ENCODE assay signal across 26 mouse cellular contexts in the genomic region with DNA sequence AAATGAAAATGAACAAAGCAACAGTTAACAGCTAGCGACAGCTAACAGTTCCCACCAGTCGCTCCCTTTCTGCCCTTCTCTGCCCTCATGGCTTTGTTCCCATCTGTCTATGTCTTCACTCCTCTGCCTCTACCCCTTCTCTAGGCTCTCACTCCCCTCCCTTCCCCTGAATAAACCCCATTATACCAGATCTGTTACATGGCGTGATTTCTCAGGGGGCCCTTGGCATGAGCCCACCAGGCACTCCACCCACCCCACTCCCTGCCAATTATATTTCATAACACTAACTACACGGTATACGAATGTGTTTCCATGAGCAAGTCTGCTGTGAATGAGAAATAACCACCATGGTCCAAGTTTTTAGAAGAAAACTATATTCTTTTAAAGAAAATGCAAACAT. TPM values are rescaled to one million over a fixed set of nuclear protein-coding genes. Genes with fewer than 3 reads are reported as not detected.
DNase-seq lines count a peak whose midpoint lies in the region; ATAC-seq and TF ChIP-seq lines count a peak whose summit lies in the region.
"Had no signal": no experiment of that assay in that cellular context is flagged by ENCODE, and none has a peak within 500 bp of the region (broad histone marks: within the 10 kb centered on the region; RNA-seq: fewer than 3 reads in every experiment).

No protein-coding gene starts in this region.

- H3K4me3 ChIP-seq in embryonic facial prominence, embryonic 12.5 days, result no peak overlapping the region
- H3K4me3 ChIP-seq in embryonic facial prominence, embryonic 10.5 days, result no peak overlapping the region
- H3K4me3 ChIP-seq in forebrain, postnatal 0 days (ENCODE audit: low read depth, low read length), result no peak overlapping the region
- H3K4me3 ChIP-seq in forebrain, embryonic 16.5 days (replicated peaks; ENCODE audit: low read length), result no peak overlapping the region
- no peak overlapping the region for H3K4me3 ChIP-seq in limb, embryonic 13.5 days
- no peak overlapping the region for H3K4me3 ChIP-seq in limb, embryonic 10.5 days
- H3K4me3 ChIP-seq in embryonic facial prominence, embryonic 15.5 days (replicated peaks), result no peak overlapping the region
- H3K4me3 ChIP-seq: heart, embryonic 10.5 days; intestine, embryonic 15.5 days had no signal

- no peak overlapping the region for H3K4me2 ChIP-seq in embryonic facial prominence, embryonic 12.5 days (replicated peaks)
- no peak overlapping the region for H3K4me2 ChIP-seq in forebrain, postnatal 0 days (ENCODE audit: low read depth)
- no peak overlapping the region for H3K4me2 ChIP-seq in forebrain, embryonic 16.5 days (ENCODE audit: low read length)
- no peak overlapping the region for H3K4me2 ChIP-seq in limb, embryonic 13.5 days (replicated peaks)
- H3K4me2 ChIP-seq in embryonic facial prominence, embryonic 15.5 days (replicated peaks), result no peak overlapping the region
- H3K4me2 ChIP-seq: intestine, embryonic 15.5 days had no signal

- no peak for TF ChIP-seq CTCF in forebrain, postnatal 0 days (IDR thresholded peaks at IDR 0.05; ENCODE audit: low read depth)

- no peak for DNase-seq in embryonic facial prominence, embryonic 10.5 days (ENCODE audit: low spot score)
- DNase-seq in forebrain, postnatal 0 days, result no peak
- DNase-seq in limb, embryonic 10.5 days (ENCODE audit: low spot score), result no peak
- no peak for DNase-seq in layer of hippocampus, adult 9-11 months
- DNase-seq: adrenal gland, postnatal 10 days; B cell, adult 2 months; cerebellum, adult 11-12 months; cerebellum, adult 9-10 months; cerebellum, postnatal 36 days; gastrocnemius, postnatal 10 days; heart, adult 18-20 months; heart, postnatal 10 days; heart, postnatal 4 days; kidney, adult 18-20 months had no signal

- no peak overlapping the region for H3K9ac ChIP-seq in embryonic facial prominence, embryonic 12.5 days
- H3K9ac ChIP-seq in forebrain, postnatal 0 days, result no peak overlapping the region
- no peak overlapping the region for H3K9ac ChIP-seq in forebrain, embryonic 16.5 days (replicated peaks; ENCODE audit: low read depth, low read length)
- H3K9ac ChIP-seq in limb, embryonic 13.5 days, result no peak overlapping the region
- H3K9ac ChIP-seq in embryonic facial prominence, embryonic 15.5 days, result no peak overlapping the region
- H3K9ac ChIP-seq: intestine, embryonic 15.5 days had no signal

- H3K4me1 ChIP-seq in embryonic facial prominence, embryonic 12.5 days, result no peaks in the 10 kb centered on the region
- H3K4me1 ChIP-seq in embryonic facial prominence, embryonic 10.5 days, result no peaks in the 10 kb centered on the region
- H3K4me1 ChIP-seq in forebrain, postnatal 0 days (ENCODE audit: insufficient read depth), result no peaks in the 10 kb centered on the region
- H3K4me1 ChIP-seq in forebrain, embryonic 16.5 days (replicated peaks; ENCODE audit: control insufficient read depth, insufficient read depth, low read length), result no peaks in the 10 kb centered on the region
- H3K4me1 ChIP-seq in limb, embryonic 13.5 days, result no peaks in the 10 kb centered on the region
- H3K4me1 ChIP-seq in limb, embryonic 10.5 days, result no peaks in the 10 kb centered on the region
- H3K4me1 ChIP-seq in embryonic facial prominence, embryonic 15.5 days, result no peaks in the 10 kb centered on the region
- H3K4me1 ChIP-seq: heart, embryonic 10.5 days; intestine, embryonic 15.5 days had no signal

- 81% methylated on average over 5 of the region's 5 CpGs for WGBS in embryonic facial prominence, embryonic 12.5 days
- WGBS in embryonic facial prominence, embryonic 10.5 days, result 82% methylated on average over 5 of the region's 5 CpGs
- WGBS in forebrain, postnatal 0 days, result 51% methylated on average over 5 of the region's 5 CpGs
- WGBS in forebrain, embryonic 16.5 days, result 46% methylated on average over 5 of the region's 5 CpGs
- WGBS in limb, embryonic 13.5 days, result 85% methylated on average over 5 of the region's 5 CpGs
- WGBS in limb, embryonic 10.5 days, result 89% methylated on average over 5 of the region's 5 CpGs
- WGBS in embryonic facial prominence, embryonic 15.5 days, result 58% methylated on average over 5 of the region's 5 CpGs

- H3K27me3 ChIP-seq in embryonic facial prominence, embryonic 12.5 days, result no peaks in the 10 kb centered on the region
- no peaks in the 10 kb centered on the region for H3K27me3 ChIP-seq in embryonic facial prominence, embryonic 10.5 days (replicated peaks; ENCODE audit: low read depth, poor library complexity, severe bottlenecking)
- H3K27me3 ChIP-seq in forebrain, postnatal 0 days (ENCODE audit: insufficient read depth, low read length), result no peaks in the 10 kb centered on the region
- no peaks in the 10 kb centered on the region for H3K27me3 ChIP-seq in forebrain, embryonic 16.5 days (replicated peaks; ENCODE audit: control insufficient read depth, insufficient read depth, low read length)
- H3K27me3 ChIP-seq in limb, embryonic 13.5 days, result no peaks in the 10 kb centered on the region
- no peaks in the 10 kb centered on the region for H3K27me3 ChIP-seq in limb, embryonic 10.5 days (ENCODE audit: low read depth, poor library complexity, severe bottlenecking)
- no peaks in the 10 kb centered on the region for H3K27me3 ChIP-seq in embryonic facial prominence, embryonic 15.5 days
- H3K27me3 ChIP-seq: intestine, embryonic 15.5 days had no signal

- H3K9me3 ChIP-seq in embryonic facial prominence, embryonic 12.5 days, result no peaks in the 10 kb centered on the region
- no peaks in the 10 kb centered on the region; the same call in 1 of the 2 replicates for H3K9me3 ChIP-seq in embryonic facial prominence, embryonic 10.5 days
- no peaks in the 10 kb centered on the region for H3K9me3 ChIP-seq in forebrain, postnatal 0 days (ENCODE audit: low read length)
- no peaks in the 10 kb centered on the region for H3K9me3 ChIP-seq in forebrain, embryonic 16.5 days (ENCODE audit: control insufficient read depth, low read length)
- no peaks in the 10 kb centered on the region for H3K9me3 ChIP-seq in limb, embryonic 13.5 days
- H3K9me3 ChIP-seq in limb, embryonic 10.5 days (replicated peaks), result no peaks in the 10 kb centered on the region
- no peaks in the 10 kb centered on the region for H3K9me3 ChIP-seq in embryonic facial prominence, embryonic 15.5 days (replicated peaks)
- H3K9me3 ChIP-seq: G1E; heart, embryonic 10.5 days; intestine, embryonic 15.5 days had no signal

- ATAC-seq in embryonic facial prominence, embryonic 12.5 days (ENCODE audit: insufficient number of reproducible peaks, insufficient read depth, low FRiP score, low TSS enrichment), result 0 out of 2 replicates have a peak, but pooled peaks have one; percentile 42
- peak; percentile 12; the same call in 1 of the 2 replicates for ATAC-seq in forebrain, postnatal 0 days
- no peak; the same call in 1 of the 2 replicates for ATAC-seq in forebrain, embryonic 16.5 days
- ATAC-seq in limb, embryonic 13.5 days (ENCODE audit: low FRiP score, low read depth), result 0 out of 2 replicates have a peak, but pooled peaks have one; percentile 41
- ATAC-seq in embryonic facial prominence, embryonic 15.5 days (ENCODE audit: insufficient number of reproducible peaks, low FRiP score, low TSS enrichment, low read depth), result peak; percentile 52; the same call in 1 of the 2 replicates
- ATAC-seq: CD4-positive, CD25-positive, alpha-beta regulatory T cell, adult 4 months; intestine, embryonic 15.5 days had no signal

- peaks cover 33% of the 10 kb centered on the region for H3K36me3 ChIP-seq in embryonic facial prominence, embryonic 12.5 days
- H3K36me3 ChIP-seq in embryonic facial prominence, embryonic 10.5 days (replicated peaks), result peaks cover 56% of the 10 kb centered on the region
- peaks cover 29% of the 10 kb centered on the region for H3K36me3 ChIP-seq in forebrain, postnatal 0 days (ENCODE audit: insufficient read depth)
- no peaks in the 10 kb centered on the region; the same call in 1 of the 2 replicates for H3K36me3 ChIP-seq in forebrain, embryonic 16.5 days (ENCODE audit: control insufficient read depth, insufficient read depth)
- peaks cover 55% of the 10 kb centered on the region for H3K36me3 ChIP-seq in limb, embryonic 13.5 days
- peaks cover 50% of the 10 kb centered on the region for H3K36me3 ChIP-seq in limb, embryonic 10.5 days
- peaks cover 35% of the 10 kb centered on the region for H3K36me3 ChIP-seq in embryonic facial prominence, embryonic 15.5 days
- H3K36me3 ChIP-seq: G1E had no signal

- H3K27ac ChIP-seq in embryonic facial prominence, embryonic 12.5 days, result no peak overlapping the region
- no peak overlapping the region for H3K27ac ChIP-seq in embryonic facial prominence, embryonic 10.5 days (replicated peaks)
- H3K27ac ChIP-seq in forebrain, postnatal 0 days (ENCODE audit: low read depth, low read length), result no peak overlapping the region
- H3K27ac ChIP-seq in forebrain, embryonic 16.5 days (ENCODE audit: low read length), result no peak overlapping the region
- H3K27ac ChIP-seq in limb, embryonic 13.5 days, result no peak overlapping the region
- H3K27ac ChIP-seq in limb, embryonic 10.5 days, result no peak overlapping the region
- H3K27ac ChIP-seq in embryonic facial prominence, embryonic 15.5 days (replicated peaks), result no peak overlapping the region
- H3K27ac ChIP-seq: heart, embryonic 10.5 days; intestine, embryonic 15.5 days had no signal

RNA-seq across cellular contexts. Expression of a gene that starts 14.0 kb away (rescaled TPM):
- polyA plus RNA-seq in embryonic facial prominence, embryonic 12.5 days (2016; fragmentation: Nextera tagmentation; extraction: Ambion mirVana), result not detected in 2 replicates
- not detected in 2 replicates for polyA plus RNA-seq in embryonic facial prominence, embryonic 10.5 days (2016; fragmentation: Nextera tagmentation; extraction: Ambion mirVana)
- not detected in 2 replicates for total RNA-seq in forebrain, postnatal 0 days (2014; rRNA removed)
- not detected in 2 replicates for polyA plus RNA-seq in forebrain, postnatal 0 days (2015; fragmentation: Nextera tagmentation; extraction: Ambion mirVana)
- polyA plus RNA-seq in forebrain, embryonic 16.5 days (2015; fragmentation: Nextera tagmentation; extraction: Ambion mirVana), result not detected in 2 replicates
- polyA plus RNA-seq in limb, embryonic 13.5 days (2015; fragmentation: Nextera tagmentation; extraction: Ambion mirVana), result not detected in 2 replicates
- not detected in 2 replicates for polyA plus RNA-seq in limb, embryonic 10.5 days (2016; fragmentation: Nextera tagmentation; extraction: Ambion mirVana)
- polyA plus RNA-seq in embryonic facial prominence, embryonic 15.5 days (2015; fragmentation: Nextera tagmentation; extraction: Ambion mirVana), result not detected in 2 replicates
- total RNA-seq: adrenal gland, postnatal 10 days; adrenal gland, postnatal 4 days; G1E; gastrocnemius, postnatal 10 days; gastrocnemius, postnatal 4 days; heart, adult 18-20 months; heart, postnatal 10 days; heart, postnatal 4 days had no signal
- polyA plus RNA-seq: CD4-positive, CD25-positive, alpha-beta regulatory T cell, adult 4 months; frontal cortex, adult 2 months; G1E; heart, embryonic 10.5 days; heart, embryonic 14.5 days; intestine, embryonic 15.5 days had no signal

RNA-seq across cellular contexts. Expression of a gene that starts 23.9 kb away (rescaled TPM):
- polyA plus RNA-seq in embryonic facial prominence, embryonic 12.5 days (2016; fragmentation: Nextera tagmentation; extraction: Ambion mirVana), result 7.7 and 8.7 TPM in 2 replicates
- polyA plus RNA-seq in embryonic facial prominence, embryonic 10.5 days (2016; fragmentation: Nextera tagmentation; extraction: Ambion mirVana), result 6.2 and 7.2 TPM in 2 replicates
- total RNA-seq in forebrain, postnatal 0 days (2014; rRNA removed), result 36.8 and 42.1 TPM in 2 replicates
- polyA plus RNA-seq in forebrain, postnatal 0 days (2015; fragmentation: Nextera tagmentation; extraction: Ambion mirVana), result 2.6 and 3.4 TPM in 2 replicates
- polyA plus RNA-seq in forebrain, embryonic 16.5 days (2015; fragmentation: Nextera tagmentation; extraction: Ambion mirVana), result 2.1 and 4.5 TPM in 2 replicates
- polyA plus RNA-seq in limb, embryonic 13.5 days (2015; fragmentation: Nextera tagmentation; extraction: Ambion mirVana), result 7.5 and 8.5 TPM in 2 replicates
- polyA plus RNA-seq in limb, embryonic 10.5 days (2016; fragmentation: Nextera tagmentation; extraction: Ambion mirVana), result 6.3 and 7.2 TPM in 2 replicates
- polyA plus RNA-seq in embryonic facial prominence, embryonic 15.5 days (2015; fragmentation: Nextera tagmentation; extraction: Ambion mirVana), result 6.8 and 7.4 TPM in 2 replicates
- total RNA-seq: G1E had no signal
- polyA plus RNA-seq: CD4-positive, CD25-positive, alpha-beta regulatory T cell, adult 4 months; G1E had no signal
